Mouse (Mus musculus) adipocyte (in vitro differentiated cells): ENCODE data around the gene Lrrc19.
"Not testable (repeated sequence)": the region's sequence is repeated elsewhere in the genome, so short reads cannot be mapped to it uniquely, and the experiment has no call there.

Source experiments
- DNase-seq: peaks from one replicate; pipeline ENCODE4 v3.0.0-alpha.2; 2016; ENCODE audit warnings: low spot score

Gene Lrrc19

DNA sequence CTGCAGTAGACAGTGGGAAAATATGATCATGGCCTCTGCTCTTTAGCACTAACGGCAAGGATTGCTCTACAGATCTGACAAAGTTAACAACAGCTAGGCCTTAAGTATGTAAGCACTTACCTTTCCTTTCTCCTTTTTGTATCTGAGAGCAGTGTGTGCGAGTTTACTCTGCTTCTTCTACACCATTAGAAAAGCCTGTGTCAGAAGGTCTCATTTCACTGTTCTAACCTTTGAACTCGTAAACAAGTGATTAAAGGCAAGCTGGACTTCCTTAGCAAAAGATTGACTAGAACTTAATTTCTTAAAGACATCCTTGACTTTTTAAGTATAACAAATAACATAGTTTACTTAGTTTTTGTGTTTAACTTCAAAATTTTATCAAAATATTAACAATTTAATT, at the start of gene Lrrc19:
Lrrc19 (minus strand) TSS at position 225 of the 400 bp plus-strand sequence.
- no peak for DNase-seq

DNA sequence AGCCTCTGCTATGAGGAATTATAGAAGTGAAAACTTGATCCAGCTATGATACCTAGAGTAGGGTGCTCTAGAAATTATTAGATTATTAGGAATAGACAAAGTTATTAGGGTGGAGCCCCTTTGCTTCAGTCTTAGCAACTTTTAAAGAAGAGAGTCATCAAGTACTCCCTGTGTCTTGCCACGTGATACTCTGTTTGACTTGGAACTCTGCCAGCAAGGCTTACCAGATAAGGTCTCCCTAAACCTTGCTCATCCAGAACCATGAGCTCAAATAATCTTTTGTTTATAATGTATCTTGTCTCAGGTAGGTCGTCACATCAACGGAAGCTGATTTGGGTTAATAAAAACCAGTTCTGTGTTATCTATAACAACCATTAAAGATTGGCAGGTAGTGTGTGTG, 46.4 kb upstream of the Lrrc19 start:
- DNase-seq = no peak

DNA sequence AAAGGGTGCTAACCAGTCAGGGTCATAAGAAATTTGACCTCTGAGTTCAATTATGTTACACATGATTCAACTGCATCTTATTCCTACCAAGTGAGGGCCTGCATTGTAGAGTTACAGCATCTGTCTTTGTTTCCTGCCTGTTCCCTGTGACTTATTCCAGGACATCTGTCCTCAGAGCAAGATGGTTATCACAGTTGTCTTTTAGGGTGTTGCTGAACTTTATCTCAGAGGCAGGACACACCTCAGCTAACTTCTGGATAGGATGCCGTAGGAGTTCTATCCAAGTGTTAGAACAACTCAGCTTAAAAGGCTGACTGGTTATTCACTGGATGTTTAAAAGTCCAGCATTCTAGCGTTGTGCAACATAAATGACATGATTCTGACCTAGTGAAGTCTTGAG, 42.2 kb upstream of the Lrrc19 start:
- DNase-seq = no peak

DNA sequence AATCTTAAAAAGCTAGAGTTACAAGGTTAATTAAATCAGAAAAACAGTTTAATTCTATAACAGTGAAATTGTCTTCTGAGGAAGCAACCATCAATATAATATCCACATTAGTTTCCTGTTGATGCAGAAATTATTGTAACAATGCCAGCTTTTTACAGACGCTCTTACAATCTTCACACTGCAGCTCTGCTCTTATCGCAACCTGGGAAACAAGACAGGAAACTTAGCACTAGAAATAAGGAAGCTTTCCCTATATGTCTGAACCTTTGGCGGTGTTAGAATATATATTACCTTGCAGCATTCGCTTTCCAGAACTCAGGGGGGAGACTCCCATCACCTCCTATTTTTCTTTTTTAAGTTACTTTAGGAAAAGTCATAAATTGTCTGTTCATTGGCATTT, 41.1 kb upstream of the Lrrc19 start:
- no peak for DNase-seq

DNA sequence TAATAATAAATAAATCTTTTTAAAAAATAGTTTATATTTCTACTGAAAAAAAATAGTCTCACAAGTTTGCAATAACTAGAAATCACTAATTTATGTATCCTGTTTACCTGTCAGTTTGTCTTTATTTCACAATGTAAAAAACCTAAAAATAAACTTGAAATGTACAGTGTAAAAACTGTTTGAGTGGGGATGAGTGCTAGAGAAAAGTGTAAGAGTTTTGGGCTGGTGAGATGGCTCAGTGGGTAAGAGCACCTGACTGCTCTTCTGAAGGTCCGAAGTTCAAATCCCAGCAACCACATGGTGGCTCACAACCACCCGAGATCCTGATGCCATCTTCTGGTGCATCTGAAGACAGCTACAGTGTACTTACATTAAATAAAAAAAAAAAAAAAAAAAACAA, 39.9 kb upstream of the Lrrc19 start:
- not testable (repeated sequence) for DNase-seq

DNA sequence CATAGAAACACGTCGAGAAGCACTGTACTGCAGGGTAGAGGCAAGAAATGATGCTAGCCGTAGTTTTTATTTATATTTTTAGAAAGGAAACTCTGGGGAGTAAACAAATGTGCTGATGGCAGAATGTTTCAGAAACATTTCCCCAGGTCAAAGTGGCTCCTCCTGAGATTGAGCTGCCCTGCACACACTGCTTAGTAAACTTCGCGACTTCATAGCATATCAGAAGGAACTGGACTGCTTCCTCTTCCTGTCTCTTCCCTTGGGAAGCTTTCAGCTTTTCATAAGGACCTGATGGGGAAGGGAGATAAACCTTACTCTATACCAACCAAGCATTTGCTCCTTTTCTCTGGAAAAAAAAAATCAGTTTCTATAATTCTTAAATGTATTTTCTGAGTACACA, 33.4 kb upstream of the Lrrc19 start:
- DNase-seq = no peak

DNA sequence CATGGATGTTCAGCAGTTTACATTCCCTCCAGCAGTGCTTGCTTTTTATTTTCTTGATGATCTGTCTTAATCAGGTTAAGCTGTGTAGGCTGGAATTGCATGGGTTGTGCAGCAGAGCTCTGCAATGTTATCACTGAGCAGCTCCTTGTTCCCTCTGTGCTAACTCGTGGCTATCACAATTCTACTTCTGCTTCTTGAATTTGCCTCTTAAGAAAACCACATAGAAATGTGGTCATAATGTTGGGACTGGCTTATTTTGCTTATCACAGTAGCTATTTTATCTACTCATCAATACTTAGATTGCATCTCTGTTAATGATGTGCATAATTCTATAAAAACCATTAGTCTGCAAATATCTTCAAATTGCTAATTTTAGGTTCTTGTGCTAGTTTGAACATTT, 32.1 kb upstream of the Lrrc19 start:
- DNase-seq = no peak

DNA sequence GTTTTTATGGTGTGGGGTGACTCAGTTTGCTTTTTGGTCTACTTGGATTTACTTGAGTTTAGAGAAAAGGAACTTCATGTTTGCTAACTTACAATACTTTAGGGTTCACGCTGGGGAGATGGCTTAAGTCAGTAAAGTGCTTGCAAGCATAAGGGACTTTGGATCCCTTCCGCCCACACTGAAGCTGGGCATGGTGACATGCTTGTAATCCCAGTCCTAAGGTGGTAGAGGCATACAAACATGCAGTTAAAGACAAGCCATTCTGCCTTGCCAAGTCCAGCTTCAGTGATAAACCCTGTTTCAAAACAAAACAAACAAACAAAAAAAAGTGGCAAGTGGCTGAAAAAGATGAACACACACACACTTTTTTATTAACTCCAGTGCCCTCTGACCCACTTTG, 31.2 kb upstream of the Lrrc19 start:
- no peak for DNase-seq

DNA sequence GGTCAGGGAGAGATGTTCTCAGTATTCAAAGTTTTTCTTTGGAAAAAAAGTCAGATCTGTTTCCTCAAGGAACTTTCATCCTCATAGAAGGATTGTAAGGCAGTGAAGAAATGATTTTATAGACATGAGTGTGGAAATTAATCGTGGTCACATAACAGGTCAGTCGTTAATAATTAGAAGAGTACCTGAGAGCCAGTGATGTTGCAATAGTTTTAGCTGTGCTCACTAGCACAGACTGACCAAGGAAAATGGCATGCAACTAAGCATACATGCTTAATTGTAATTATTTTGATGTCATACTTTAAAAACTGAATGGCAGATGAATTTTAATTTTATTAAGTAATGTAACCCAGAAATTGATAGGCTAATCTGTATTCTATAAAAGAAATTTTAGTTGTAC, 30.7 kb upstream of the Lrrc19 start:
- no peak for DNase-seq

DNA sequence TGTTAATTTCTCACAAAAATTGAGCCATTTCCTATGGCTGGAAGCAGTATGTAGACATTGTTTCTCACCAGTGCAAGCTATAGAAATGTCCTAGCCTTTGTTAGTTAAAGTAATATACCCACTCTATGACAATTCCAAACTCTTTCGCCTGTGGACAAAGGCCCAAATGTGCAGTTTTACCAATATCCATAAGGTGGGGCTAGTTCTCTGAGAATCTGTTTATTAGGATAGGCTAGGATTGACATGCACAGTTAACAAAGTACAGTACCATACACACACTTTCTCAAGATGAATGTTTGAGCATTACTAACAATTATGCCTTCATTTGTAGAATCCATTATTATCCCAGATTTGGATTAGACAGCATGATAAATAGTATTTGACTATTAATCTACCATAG, 19.8 kb upstream of the Lrrc19 start:
- peak; percentile 57 for DNase-seq

DNA sequence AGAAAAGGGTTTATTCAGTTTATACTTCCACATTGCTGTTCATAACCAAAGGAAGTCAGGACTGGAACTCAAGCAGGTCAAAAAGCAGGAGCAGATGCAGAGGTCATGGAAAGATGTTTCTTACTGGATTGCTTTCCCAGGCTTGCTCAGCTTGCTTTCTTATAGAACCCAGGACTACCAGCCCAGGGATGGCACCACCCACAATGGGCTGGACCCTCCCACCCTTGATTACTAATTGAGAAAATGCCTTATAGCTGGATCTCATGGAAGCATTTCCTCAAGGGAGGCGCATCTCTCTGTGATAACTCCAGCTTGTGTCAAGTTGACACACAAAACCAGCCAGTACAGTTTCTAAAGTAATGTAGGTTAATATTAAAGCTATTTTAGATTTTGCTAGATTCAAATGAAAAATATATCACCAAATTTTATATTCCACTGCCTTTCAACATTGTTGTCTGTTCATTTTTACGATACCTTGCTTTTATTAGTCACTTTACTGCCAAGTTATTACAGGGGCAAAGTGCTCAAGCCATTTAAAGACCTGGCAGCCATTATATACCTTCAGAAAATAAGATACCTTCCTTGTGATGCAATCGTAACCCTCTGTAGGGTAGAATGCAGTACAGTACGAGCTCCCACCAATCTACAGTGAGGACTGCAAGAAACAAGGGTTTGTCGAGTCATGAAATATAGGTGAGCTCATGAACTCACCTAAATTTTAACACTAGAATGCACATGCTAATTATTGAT, 657 bp upstream of the Lrrc19 start:
- not testable (repeated sequence) for DNase-seq

DNA sequence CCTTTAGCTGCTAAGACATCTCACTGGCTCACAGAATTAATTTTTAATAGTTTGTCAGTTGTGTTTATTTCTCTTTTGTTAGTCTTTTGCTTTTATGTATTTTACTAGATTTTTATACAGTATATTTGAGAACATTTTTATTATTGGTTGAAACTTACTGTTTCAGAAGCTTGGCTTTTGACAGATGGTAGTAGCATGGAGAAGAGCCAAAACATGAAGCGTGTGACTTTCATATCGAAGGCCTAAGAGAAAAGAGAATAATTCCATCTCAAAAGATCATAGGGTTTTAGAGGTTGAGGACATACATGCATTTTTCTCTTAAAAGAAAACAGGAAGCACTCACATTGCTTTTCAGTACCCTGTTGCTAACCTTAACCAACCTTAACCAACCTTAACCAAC, 6.8 kb downstream of the Lrrc19 start:
- no peak for DNase-seq

DNA sequence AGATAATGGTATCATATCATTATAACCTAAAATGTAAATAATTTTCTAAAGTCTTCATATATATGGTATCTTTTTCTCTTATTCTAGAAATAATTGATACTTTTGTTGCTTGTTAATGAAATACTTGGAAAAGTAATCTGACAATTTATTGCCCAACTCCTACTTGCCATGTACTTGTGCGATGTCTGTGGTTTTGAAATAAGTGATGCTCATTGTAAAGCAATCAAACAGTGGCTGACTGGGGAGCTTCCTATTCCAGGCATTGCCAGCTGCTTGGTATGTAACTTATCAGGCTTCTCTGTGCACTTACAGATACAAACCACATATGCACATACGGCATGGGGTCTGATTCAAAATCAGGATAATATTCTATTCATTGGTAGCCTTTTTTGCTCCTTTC, 29.9 kb downstream of the Lrrc19 start:
- DNase-seq = no peak

DNA sequence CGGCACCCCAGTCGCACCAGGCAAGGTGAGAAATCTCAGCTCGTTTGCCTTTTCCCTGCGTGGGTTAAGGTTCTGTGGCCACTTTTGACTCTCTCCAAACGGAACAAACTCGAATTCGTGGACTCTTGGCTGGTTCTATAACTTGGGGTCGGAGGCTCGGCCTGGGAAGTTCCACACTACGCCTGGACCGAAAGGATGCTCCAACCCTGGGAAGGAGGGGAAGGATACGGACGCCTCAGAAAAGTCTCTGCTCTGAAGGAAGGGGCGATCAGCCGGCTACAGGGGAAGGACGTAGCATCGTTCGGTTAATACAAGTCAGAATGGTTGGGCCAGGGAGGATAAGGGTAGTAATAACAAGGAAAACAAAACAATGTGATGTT, 35.3 kb downstream of the Lrrc19 start:
- DNase-seq = no peak

DNA sequence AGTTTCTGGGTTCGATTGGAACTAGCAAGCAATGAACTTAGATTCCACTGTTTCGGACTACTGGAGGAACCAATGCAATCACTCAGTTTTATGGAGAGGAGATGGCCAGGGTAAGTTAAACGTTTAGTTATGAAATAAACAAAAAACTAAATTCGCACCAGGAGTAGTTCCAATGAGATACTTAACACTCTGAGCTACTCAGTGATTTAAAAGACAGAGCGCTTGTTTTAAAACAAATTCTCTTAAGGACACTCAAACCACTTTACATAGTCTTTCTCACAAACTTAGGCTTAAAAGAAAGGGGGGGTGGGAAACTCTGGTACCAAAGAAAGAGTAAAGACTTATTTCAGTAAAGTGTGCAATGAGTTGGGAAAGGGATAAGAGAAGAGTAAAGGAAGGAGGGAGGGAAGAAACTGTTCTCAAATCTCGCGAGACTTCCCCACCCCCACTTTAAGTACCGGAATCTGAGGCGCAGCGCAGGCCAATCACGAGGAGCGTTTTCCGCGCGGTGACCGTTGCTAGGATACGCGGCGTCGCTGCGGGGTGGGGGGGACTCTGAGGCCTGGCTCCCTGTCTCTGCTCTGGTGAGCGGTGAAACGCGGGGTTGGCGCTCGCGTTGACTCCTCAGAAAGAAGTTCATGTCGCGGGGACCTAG, 35.8 kb downstream of the Lrrc19 start, which contains the start of gene Ift74:
Ift74 (plus strand) TSS at position 520 of the 655 bp plus-strand sequence.
- peak; percentile 97 for DNase-seq

DNA sequence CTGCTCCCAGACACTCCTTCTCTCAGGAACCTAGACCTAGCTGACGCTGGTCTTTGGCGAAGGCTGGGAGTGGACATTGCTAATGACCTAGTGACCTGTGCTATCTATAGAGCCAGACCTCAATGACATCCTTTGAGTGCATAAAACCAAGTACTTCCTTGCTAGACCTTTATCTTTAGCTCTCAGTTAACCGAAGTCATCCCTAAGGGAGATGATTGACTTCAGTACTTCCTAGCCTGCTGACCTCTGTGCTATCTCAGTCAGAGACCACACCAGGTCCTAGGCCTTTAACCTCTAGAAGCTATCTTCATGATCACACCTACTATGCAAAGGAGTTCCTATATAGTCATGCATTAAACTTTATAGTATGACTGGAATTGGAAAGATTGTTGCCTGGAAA, 39.6 kb downstream of the Lrrc19 start:
- DNase-seq = no peak

DNA sequence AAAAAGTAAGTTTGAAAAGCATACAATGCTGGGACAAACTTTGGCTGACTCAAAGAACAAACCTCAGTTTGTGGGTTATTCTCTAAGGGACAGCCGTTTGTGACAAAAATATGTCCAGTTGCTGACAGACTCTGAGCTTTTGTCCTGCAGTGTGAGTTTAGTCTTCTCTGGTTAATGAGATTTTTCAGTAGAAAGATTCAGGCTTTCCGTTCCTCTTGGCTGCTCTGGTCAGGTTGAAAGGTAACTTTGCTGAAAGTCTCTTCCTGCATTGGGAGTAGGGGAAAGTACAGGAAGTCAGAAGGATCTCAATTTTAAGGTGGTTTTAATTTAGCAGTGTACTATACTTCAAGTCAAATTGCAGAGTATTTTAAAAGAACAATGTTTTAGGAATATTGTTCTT, 44.4 kb downstream of the Lrrc19 start:
- DNase-seq = no peak

DNA sequence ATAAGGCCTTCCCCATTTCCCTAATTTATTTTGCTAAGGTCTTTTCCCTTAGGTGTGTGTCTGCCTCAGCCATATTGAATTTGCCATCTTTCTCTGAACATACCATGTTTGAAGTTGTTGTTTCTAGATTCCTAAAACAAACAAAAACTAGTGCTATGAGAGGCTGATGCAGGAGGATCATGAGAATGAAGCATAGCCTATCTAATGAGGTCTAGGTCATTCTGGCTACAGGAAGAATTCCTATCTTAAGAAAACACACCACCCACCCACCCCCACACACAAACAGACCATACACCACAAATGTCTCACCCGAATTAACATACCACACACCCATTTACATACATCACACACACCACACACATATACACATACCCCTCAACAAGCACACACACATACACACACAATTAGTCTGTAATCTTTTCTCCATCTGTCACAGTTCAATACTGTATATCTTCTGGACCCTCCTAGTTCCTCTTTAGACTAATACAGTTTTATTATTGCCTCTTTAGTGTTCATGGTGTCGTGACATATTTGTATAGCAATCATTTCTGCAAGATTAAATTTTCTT, 45.4 kb downstream of the Lrrc19 start:
- no peak for DNase-seq

DNA sequence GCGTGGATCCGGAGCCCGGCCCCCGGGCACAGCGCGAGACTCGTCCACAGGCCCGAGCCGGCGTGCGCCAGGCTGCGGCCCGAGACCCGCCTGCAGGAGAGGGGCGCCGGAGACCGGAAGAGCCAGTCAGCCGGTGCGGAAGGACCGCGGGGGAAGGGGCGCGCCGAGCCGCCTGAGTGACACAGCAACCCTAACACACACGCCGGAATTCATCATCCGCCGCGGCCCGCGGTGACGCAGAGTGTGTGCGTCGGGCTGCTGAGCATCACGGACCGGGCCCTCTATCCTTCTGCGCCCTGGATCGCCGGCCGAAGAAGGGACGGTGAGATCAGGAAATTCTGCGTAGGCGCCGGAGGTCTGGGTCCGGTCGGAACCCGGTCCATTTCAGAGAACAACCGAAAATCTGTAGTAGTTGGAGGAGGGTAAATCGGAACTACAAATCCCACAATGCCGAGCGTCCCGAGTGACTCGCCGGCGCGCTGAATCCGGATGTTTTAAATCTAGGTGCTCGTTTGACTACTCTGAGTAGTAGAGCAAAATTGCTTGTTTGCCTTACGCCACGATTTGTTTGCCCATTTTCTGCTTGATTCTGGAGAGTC, 46.8 kb downstream of the Lrrc19 start, which contains the start of gene Plaa:
Plaa (minus strand) TSS at position 214 of the 599 bp plus-strand sequence.
- peak; percentile 87 for DNase-seq

DNA sequence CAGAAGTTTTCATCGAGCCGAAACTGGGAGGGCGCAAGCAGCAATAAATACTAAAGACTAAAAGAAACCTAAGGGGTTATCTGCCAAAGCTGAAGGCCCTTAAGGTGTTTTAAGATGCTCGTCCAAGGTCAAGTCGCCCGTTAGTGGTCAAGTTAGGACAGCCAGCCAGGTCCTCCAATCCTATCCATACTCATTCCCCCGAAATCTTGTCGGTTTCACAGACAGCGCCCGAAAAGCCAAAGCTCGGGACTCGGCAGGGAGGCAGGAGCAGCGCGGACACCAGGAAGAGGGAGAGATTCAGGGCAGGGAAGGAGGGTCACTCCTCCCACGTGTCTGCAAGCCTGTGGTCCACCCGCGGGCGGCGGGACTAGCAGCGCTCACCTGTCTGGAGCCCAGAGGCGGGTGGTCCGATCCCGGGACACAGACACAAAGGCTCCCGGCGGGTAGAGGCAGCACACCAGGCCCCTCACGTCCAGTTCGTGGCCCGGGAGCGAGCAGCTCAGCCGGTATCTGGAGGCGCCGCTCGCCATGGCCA, 47.4 kb downstream of the Lrrc19 start:
- DNase-seq = no peak

DNA sequence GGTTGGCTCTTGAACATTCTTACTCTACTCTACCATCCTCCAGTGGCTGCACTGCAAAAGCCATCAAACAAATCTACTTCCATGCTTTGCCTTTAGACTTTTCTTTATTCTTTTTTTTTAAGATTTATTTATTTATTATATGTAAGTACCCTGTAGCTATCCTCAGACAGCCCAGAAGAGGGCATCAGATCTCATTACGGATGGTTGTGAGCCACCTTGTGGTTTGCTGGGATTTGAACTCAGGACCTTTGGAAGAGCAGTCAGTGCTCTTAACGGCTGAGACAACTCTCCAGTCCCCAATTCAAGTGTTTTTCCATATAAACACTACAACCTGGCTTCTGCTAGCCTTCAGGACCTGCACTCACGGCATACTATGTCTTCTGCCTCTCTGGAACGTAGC, 48.5 kb downstream of the Lrrc19 start:
- DNase-seq = peak; percentile 39

DNA sequence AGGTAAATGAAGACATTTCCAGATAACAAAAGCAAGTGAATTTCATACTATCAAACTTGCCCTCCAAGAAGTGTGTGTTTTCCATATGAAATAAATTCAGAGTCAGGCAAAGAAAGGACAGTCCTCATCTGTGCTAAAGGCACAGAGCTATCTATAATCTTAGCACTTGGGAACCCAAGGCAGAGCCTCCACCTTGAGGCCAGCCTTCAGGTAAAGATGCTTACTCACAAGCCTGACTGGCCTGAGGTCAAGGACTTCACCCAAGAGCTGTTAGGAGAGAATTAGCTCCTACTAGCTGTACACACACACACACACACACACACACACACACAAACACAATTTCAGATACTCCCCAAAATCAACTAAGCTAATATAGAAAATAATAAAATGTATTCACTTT, 57.2 kb downstream of the Lrrc19 start:
- DNase-seq = no peak
